Mouse (Mus musculus): ENCODE data around the gene Tpst2.
A peak's percentile ranks its signal among the peaks of the same experiment; 100 is the strongest.

Tpst2 gene

DNA sequence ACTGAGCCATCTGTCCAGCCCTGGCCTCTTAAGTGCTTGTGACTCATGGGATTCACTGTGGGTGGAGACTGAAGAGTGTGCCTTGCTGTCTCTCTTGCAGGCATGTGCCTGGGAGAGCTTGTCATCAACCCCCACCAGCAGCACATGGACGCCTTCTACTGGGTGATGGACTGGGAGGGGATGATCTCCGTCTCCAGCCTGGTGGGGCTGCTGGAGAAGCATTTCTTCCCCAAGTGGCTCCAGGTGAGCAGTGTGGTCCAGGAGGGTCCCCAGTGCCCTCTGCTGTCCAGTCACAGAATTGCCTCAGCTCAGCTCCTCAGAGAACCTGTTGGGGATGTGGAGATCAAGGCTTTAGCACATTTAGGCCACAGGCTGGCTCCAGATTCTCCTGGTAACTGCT is 59.0 kb downstream of the Tpst2 start:
- no peak for DNase-seq (ENCODE audit: low spot score in 2 of 2)

DNA sequence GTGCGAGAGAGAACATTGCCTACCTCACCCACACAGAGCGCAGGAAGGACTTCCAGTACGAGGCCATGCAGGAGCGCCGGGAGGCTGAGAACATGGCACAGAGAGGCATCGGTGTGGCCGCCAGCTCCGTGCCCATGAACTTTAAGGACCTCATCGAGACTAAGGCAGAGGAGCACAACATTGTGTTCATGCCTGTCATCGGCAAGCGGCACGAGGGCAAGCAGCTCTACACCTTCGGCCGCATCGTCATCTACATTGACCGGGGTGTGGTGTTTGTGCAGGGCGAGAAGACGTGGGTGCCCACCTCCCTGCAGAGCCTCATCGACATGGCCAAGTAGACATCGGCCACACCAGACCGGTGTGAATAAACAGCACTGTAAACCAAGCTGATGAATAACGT is 60.5 kb downstream of the Tpst2 start:
- DNase-seq (ENCODE audit: low spot score in 2 of 2): no peak

DNA sequence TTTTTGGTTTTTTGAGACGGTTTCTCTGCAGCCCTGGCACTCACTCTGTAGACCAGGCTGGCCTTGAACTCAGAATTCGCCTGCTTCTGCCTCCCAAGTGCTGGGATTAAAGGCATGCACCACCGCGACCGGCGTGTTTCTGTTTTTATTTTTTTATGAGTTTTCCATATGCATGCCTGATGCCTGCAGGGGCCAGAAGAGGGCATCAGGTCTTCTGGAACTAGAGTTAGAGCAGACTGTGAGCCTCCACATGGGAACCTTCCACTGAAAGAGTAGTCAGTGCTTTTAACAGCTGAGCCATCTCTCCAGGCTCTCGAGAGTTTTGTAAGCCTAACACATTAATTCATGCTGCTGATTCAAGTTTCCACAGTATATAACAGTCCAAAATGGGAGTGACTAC is 62.7 kb downstream of the Tpst2 start:
- no peak for DNase-seq (ENCODE audit: low spot score in 2 of 2)

DNA sequence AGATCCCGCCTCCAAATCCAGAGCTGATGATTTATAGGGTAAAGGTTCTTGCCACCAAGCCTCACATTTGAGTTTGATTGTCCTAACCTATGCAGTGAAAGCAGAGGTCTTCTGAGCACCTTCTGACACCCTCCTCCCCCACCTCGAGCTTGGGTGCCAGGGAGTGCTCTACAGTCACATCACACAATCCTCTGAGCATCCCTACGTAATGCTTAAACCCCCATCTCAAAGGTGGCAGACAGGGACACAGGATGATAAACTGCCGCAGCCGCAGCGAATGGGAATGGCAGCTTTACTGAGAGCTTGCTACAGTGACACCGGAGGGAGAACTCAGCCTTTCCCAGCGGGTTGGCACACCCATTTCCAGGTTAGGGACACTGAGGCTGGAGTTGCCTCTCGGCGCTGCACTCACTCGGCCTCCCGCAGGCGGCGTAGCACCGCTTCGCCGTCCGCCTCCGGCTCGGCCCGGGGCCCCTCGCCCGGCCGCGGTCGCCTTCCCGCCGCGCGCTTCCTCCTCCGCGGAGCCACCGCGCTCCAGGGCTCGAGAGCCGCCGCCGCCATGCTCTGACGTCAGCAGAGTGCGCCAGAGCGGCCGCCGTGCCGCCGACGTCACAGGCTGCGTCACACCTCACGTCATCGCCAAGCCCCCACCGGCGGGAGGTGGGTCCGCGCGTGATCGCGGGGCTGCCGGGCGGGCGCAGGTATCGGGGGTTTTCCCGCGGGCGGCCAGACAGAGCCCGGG is 66.1 kb downstream of the Tpst2 start, which contains the start of the genes Srrd and Hps4:
Srrd (minus strand) TSS at position 578 of the 742 bp plus-strand sequence.
Hps4 (plus strand) TSS at position 621 of the 742 bp plus-strand sequence.
- DNase-seq (ENCODE audit: low spot score in 2 of 2): peak; percentile 83 to 85

DNA sequence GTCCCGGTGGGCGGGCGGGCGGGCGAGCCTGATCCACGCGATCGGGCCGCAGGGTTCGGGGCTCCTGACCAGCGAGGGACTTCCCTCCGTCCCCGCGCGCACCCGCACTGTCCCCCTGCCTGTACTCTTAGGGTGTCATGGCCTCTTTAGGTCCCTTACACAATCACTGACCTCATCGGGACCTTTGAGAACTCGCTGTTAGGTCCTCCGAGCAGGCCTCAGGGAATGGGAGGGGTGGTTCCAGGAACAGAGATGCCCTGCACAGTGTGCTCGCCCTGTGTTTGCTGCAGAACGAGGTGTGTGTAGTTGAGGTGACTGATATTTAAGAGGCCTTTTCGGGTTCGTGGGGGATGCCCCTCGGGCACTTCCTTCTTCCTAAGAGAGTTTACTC is 66.7 kb downstream of the Tpst2 start:
- no peak for DNase-seq (ENCODE audit: low spot score in 2 of 2)

DNA sequence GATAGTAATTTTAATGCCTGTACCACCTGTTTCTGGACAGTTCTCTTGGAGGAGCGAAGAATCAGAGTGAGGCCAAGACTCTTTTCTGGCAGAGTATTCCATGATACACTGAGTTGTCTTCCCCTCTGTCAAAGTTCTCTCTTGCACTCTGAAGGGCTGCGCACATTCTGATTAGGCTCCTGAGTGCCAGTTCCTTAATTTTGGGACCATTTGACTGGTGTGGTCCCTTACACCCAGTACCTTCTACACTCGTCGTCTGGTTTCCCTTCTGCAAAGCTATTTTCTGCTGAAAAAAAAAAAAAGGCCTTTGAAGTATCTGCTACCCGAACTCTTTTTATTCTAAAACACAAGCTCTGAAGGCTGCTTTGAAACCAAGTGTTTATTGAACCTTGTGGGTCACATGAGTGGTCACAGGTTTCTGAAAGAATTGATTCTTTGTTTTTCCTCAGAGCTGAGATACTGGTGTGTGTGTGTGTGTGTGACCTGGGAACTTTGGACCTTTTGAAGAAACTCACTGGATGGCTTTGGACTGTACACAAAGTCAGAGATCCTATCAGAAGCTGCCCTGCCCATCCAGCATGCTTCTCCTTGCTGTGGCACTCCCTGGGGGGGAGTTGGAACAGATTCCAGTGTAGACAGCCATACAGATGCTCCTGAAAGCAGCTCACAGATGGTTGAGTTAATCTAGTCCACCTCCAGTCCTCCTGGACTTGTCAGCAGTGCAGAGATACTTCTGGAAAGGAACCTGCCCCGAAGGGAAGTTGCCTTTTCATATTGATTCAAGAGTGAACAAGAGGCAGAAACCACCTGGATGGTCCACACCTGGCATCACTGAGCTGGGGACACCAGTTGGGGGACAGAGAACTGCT is 67.8 kb downstream of the Tpst2 start:
- peak in 1 of 2 experiments; percentile 78 for DNase-seq (ENCODE audit: low spot score in 2 of 2)

DNA sequence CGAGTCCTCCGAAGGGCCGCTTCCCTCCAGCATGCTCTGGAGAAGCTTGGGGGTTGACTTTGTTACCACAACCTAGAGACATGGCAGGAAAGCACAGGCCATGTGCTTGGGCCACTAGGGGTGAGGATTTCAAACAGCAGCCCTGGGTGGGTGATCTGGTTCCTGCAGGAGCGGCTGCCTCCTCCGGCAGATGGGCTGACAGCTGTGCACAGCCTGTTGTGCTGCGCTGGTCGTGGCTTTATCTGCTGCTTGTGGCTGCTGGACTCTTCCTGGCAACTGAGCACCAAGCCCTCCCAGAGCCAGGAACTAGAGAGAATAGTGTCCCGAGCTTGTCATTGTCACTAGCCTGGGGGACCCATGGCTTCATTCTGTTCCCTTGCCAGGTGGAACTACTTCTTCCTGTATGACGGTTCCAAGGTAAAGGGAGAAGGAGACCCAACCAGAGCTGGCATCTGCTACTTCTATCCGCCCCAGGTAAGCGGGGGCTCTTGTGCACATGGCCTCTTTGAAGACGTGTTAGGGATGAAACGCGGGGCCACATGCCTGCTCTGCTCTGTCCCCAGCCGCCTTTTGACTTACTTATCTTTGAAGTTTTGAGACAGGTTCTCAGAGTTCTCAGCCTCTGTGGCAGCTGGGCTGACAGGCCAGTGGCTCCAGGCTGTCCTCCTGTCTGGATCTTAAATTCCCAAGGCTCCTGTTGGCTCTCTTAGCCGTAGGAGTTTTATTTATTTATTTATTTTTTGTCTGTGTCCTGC is 69.9 kb downstream of the Tpst2 start:
- DNase-seq (ENCODE audit: low spot score in 2 of 2): no peak

DNA sequence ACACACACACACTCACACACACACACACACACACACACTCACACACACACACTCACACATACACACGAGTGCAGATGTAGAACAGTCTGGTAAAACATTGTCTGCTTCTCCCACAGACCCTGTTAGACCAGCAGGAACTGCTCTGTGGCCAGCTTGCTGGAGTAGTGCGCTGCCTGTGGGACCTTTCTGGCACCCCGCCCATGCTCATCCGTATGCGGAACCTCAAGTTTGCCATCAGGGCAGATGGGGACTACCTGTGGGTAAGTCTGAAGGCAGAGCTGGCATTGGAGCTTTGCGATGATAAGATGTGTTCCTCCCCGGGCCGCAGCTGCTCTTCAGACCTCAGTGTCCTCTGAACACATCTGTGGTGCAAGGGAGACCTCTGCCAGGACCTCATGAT is 72.7 kb downstream of the Tpst2 start:
- no peak for DNase-seq (ENCODE audit: low spot score in 2 of 2)

DNA sequence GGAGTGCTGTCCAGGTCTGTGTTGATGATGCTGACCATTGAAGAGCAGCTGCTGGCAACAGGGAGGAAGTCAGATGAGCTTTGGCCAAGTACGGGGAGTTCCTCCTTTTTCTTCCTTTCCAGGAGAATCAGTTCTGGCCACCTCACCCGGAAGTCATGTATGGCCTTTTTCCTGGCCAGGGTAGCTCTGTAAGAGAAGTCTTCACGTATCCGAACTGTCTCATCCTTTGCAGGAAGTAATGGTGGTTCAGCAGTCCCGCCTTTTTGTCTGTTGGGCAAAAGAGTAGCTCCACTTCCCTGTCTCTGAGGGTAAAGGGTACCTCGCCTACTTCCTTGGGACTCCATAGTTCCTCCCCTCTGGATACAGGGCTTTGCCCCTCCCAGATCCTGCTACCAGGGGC is 79.0 kb downstream of the Tpst2 start:
- no peak for DNase-seq (ENCODE audit: low spot score in 2 of 2)

DNA sequence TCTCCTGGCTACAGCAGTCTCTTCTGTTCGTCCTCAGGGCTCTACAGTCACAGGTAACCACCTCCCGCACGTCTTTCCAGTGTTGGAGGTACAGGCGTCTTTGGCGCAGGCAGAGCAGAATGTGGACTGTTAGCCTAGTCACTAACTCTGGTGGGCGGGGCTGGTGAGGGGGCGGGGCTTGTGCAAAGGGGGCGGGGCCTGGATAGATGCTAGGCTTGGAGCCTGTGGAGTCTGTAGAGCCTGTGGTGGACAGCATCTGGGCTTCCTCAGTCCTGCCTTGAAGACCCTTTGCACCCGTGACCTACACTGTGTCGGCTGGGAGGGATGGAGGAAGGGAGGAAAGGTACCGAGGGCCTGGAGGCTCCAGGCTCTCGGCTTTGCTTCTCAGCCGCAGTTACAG is 79.4 kb downstream of the Tpst2 start, which contains the start of gene Gm6583:
Gm6583 (minus strand) TSS at position 124 of the 400 bp plus-strand sequence.
- DNase-seq (ENCODE audit: low spot score in 2 of 2): no peak

DNA sequence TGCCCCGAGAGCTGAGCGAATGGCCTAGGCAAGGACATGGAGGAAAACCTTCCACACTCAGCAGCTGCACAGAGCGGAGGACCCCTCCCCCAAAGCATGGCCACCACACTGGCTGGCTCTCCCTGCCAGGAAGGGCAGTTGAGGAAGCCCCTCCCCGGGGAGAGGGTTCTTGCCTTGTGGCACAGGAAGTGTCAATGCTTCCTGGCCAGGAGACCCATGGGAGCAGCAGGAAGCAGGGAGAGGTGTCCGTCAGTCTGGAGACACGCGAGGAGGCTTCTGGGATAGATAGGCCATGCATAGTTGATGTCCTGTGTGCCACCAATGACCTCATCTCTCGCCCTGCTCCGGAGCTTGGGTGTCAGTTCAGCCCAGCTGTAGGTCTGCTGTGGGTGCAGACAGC is 79.8 kb downstream of the Tpst2 start:
- no peak for DNase-seq (ENCODE audit: low spot score in 2 of 2)

DNA sequence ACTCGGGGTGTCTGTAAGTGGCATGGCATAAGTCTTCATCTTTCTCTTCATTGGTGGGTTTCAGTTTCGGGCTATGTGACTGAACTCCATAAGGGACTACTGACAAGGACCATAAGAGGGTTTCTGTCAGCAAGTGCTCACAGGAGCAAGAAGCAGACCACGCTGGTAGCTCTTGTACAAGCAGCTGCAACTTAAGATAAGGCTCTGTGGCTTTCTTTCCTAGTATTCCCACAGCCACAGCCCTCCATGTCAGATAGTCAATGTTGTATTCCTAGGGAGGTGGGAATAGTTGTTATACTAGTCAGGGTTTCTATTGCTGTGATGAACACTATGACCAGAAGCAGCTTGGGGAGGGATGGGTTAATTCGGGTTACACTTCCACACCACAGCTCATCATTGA is 83.0 kb downstream of the Tpst2 start:
- no peak for DNase-seq (ENCODE audit: low spot score in 2 of 2)

DNA sequence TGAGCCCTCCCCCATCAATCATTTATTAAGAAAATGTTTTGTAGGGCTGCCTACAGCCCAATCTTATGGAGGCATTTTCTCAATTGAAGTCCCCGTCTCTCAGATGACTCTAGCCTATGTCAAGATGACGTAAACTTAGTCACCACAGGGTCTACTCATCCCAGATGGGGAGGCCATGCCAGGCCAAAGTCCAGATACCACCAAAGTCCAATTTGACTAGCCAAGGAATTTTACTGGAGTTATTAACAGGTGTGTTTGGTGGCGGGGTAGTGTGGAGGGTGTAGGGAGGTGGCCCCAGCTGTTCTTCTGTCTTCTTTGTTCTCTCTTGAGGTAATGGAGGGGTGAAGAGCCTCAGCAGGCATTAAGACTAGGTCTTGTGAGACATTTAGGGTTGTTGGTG is 83.6 kb downstream of the Tpst2 start:
- DNase-seq (ENCODE audit: low spot score in 2 of 2): no peak

DNA sequence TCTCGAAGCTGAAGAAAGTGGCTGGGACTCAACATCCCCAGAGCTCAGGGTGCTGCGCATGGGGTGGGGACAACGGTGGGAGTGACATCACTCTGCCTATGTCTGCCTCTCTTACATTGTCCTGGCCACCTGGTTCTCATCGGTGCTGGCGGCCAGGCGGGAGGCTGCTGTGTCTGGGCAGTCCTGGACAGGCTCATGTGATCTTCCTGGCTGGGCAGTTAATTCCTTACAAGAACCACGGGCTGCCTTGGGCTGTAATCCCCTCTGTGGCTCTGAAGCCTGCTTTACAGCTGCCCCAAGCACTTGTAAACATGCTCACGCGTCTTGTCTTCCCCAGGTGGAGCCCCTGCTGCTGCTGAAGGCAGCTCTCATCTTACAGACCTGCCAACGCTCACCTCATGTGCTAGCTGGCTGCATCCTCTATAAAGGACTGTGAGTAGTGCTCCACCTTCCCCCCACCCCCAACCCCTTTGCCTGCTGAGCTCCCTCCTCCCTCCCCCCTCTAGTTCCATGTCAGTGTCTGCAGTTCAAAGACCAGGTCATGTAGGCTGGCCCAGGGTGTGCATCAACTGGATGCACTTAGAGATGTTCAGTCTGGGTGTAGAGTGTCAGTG is 87.8 kb downstream of the Tpst2 start:
- no peak for DNase-seq (ENCODE audit: low spot score in 2 of 2)

Data from right cerebral cortex, postnatal 36 days (tissue).